Mouse (Mus musculus): Measurements from ENCODE around the gene Cdkl5. TPM values are rescaled to one million over a fixed set of nuclear protein-coding genes. Genes with fewer than 3 reads are reported as not detected.

Gene Cdkl5
- polyA plus RNA-seq, 1 experiment = 0.25 TPM

- Histone ChIP-seq H3K79me3 (ENCODE audit: low read depth) (no peaks in the 10 kb centered on the region), H3K79me2 (ENCODE audit: control insufficient read depth, insufficient read depth) (no peaks in the 10 kb centered on the region), H3K27me3 (ENCODE audit: control insufficient read depth, insufficient read depth, insufficient read length) (no peaks in the 10 kb centered on the region), H3ac (ENCODE audit: control insufficient read depth, insufficient read length, low read depth) (no peak overlapping the region), H3K36me3 (ENCODE audit: control insufficient read depth, insufficient read depth) (no peaks in the 10 kb centered on the region), H3K4me3 (ENCODE audit: insufficient read depth, poor library complexity, severe bottlenecking) (no peak overlapping the region)
- TF ChIP-seq MAX (IDR thresholded peaks at IDR 0.05) (no peak), MYOG (IDR thresholded peaks at IDR 0.05; ENCODE audit: control insufficient read depth, extremely low read depth, insufficient read length) (no peak), FOSL1 (IDR thresholded peaks at IDR 0.05; ENCODE audit: insufficient read depth, low read length, poor library complexity, severe bottlenecking) (no peak), MYOD1 (IDR thresholded peaks at IDR 0.05; ENCODE audit: control insufficient read depth, insufficient read length, low read depth) (no peak), CEBPB (IDR thresholded peaks at IDR 0.05; ENCODE audit: low read depth) (no peak), CTCF (IDR thresholded peaks at IDR 0.05; ENCODE audit: control insufficient read depth, insufficient read depth, insufficient read length) (no peak), USF1 (IDR thresholded peaks at IDR 0.05; ENCODE audit: low read depth) (no peak)
Measured at GRCm38 (mm10) chrX:160949583-160949982, 44.9 kb downstream of the Cdkl5 start.

GRCm38 (mm10) chrX:160944722-160945121 is 49.8 kb downstream of the Cdkl5 start:
- H3K79me2 ChIP-seq (ENCODE audit: control insufficient read depth, insufficient read depth) = no peaks in the 10 kb centered on the region
- no peak overlapping the region for H3ac ChIP-seq (ENCODE audit: control insufficient read depth, insufficient read length, low read depth)
- no peak for TF ChIP-seq MAX (IDR thresholded peaks at IDR 0.05)
- TF ChIP-seq FOSL1 (IDR thresholded peaks at IDR 0.05; ENCODE audit: insufficient read depth, low read length, poor library complexity, severe bottlenecking) = no peak
- no peak for TF ChIP-seq CEBPB (IDR thresholded peaks at IDR 0.05; ENCODE audit: low read depth)
- TF ChIP-seq MYOD1 (IDR thresholded peaks at IDR 0.05; ENCODE audit: control insufficient read depth, insufficient read length, low read depth) = no peak
- TF ChIP-seq CTCF (IDR thresholded peaks at IDR 0.05; ENCODE audit: control insufficient read depth, insufficient read depth, insufficient read length) = no peak
- TF ChIP-seq MYOG (IDR thresholded peaks at IDR 0.05; ENCODE audit: control insufficient read depth, extremely low read depth, insufficient read length) = no peak
- TF ChIP-seq USF1 (IDR thresholded peaks at IDR 0.05; ENCODE audit: low read depth) = no peak
- no peaks in the 10 kb centered on the region for H3K79me3 ChIP-seq (ENCODE audit: low read depth)
- H3K27me3 ChIP-seq (ENCODE audit: control insufficient read depth, insufficient read depth, insufficient read length) = no peaks in the 10 kb centered on the region
- H3K36me3 ChIP-seq (ENCODE audit: control insufficient read depth, insufficient read depth) = no peaks in the 10 kb centered on the region
- no peak overlapping the region for H3K4me3 ChIP-seq (ENCODE audit: insufficient read depth, poor library complexity, severe bottlenecking)

GRCm38 (mm10) chrX:160935541-160935940 is 59.0 kb downstream of the Cdkl5 start:
- H3ac ChIP-seq (ENCODE audit: control insufficient read depth, insufficient read length, low read depth) = no peak overlapping the region
- H3K27me3 ChIP-seq (ENCODE audit: control insufficient read depth, insufficient read depth, insufficient read length) = no peaks in the 10 kb centered on the region
- H3K79me3 ChIP-seq (ENCODE audit: low read depth) = no peaks in the 10 kb centered on the region
- H3K4me3 ChIP-seq (ENCODE audit: insufficient read depth, poor library complexity, severe bottlenecking) = no peak overlapping the region
- H3K79me2 ChIP-seq (ENCODE audit: control insufficient read depth, insufficient read depth) = no peaks in the 10 kb centered on the region
- no peak for TF ChIP-seq USF1 (IDR thresholded peaks at IDR 0.05; ENCODE audit: low read depth)
- TF ChIP-seq CTCF (IDR thresholded peaks at IDR 0.05; ENCODE audit: control insufficient read depth, insufficient read depth, insufficient read length) = no peak
- no peak for TF ChIP-seq MAX (IDR thresholded peaks at IDR 0.05)
- no peak for TF ChIP-seq MYOG (IDR thresholded peaks at IDR 0.05; ENCODE audit: control insufficient read depth, extremely low read depth, insufficient read length)
- no peaks in the 10 kb centered on the region for H3K36me3 ChIP-seq (ENCODE audit: control insufficient read depth, insufficient read depth)

- TF ChIP-seq FOSL1 (IDR thresholded peaks at IDR 0.05; ENCODE audit: insufficient read depth, low read length, poor library complexity, severe bottlenecking) (no peak), MAX (IDR thresholded peaks at IDR 0.05) (no peak), MYOG (IDR thresholded peaks at IDR 0.05; ENCODE audit: control insufficient read depth, extremely low read depth, insufficient read length) (no peak), MYOD1 (IDR thresholded peaks at IDR 0.05; ENCODE audit: control insufficient read depth, insufficient read length, low read depth) (no peak), USF1 (IDR thresholded peaks at IDR 0.05; ENCODE audit: low read depth) (no peak), CTCF (IDR thresholded peaks at IDR 0.05; ENCODE audit: control insufficient read depth, insufficient read depth, insufficient read length) (no peak), CEBPB (IDR thresholded peaks at IDR 0.05; ENCODE audit: low read depth) (no peak)
- H3K36me3 ChIP-seq (ENCODE audit: control insufficient read depth, insufficient read depth) = no peaks in the 10 kb centered on the region
- H3K27me3 ChIP-seq (ENCODE audit: control insufficient read depth, insufficient read depth, insufficient read length) = no peaks in the 10 kb centered on the region
- no peak overlapping the region for H3ac ChIP-seq (ENCODE audit: control insufficient read depth, insufficient read length, low read depth)
- no peaks in the 10 kb centered on the region for H3K79me2 ChIP-seq (ENCODE audit: control insufficient read depth, insufficient read depth)
- no peaks in the 10 kb centered on the region for H3K79me3 ChIP-seq (ENCODE audit: low read depth)
- no peak overlapping the region for H3K4me3 ChIP-seq (ENCODE audit: insufficient read depth, poor library complexity, severe bottlenecking)
Measured at GRCm38 (mm10) chrX:160930656-160931055, 63.8 kb downstream of the Cdkl5 start.

GRCm38 (mm10) chrX:160928870-160929269 is 65.6 kb downstream of the Cdkl5 start:
- Histone ChIP-seq H3ac (ENCODE audit: control insufficient read depth, insufficient read length, low read depth) (no peak overlapping the region), H3K4me3 (ENCODE audit: insufficient read depth, poor library complexity, severe bottlenecking) (no peak overlapping the region), H3K79me2 (ENCODE audit: control insufficient read depth, insufficient read depth) (no peaks in the 10 kb centered on the region)

More at GRCm38 (mm10) chrX:160928870-160929269, 65.6 kb downstream of the Cdkl5 start:
- Histone ChIP-seq H3K36me3 (ENCODE audit: control insufficient read depth, insufficient read depth) (no peaks in the 10 kb centered on the region), H3K27me3 (ENCODE audit: control insufficient read depth, insufficient read depth, insufficient read length) (no peaks in the 10 kb centered on the region), H3K79me3 (ENCODE audit: low read depth) (no peaks in the 10 kb centered on the region)
- no peak for TF ChIP-seq USF1 (IDR thresholded peaks at IDR 0.05; ENCODE audit: low read depth)
- no peak for TF ChIP-seq MYOD1 (IDR thresholded peaks at IDR 0.05; ENCODE audit: control insufficient read depth, insufficient read length, low read depth)
- no peak for TF ChIP-seq MYOG (IDR thresholded peaks at IDR 0.05; ENCODE audit: control insufficient read depth, extremely low read depth, insufficient read length)
- TF ChIP-seq MAX (IDR thresholded peaks at IDR 0.05) = no peak
- no peak for TF ChIP-seq CTCF (IDR thresholded peaks at IDR 0.05; ENCODE audit: control insufficient read depth, insufficient read depth, insufficient read length)
- no peak for TF ChIP-seq FOSL1 (IDR thresholded peaks at IDR 0.05; ENCODE audit: insufficient read depth, low read length, poor library complexity, severe bottlenecking)
- no peak for TF ChIP-seq CEBPB (IDR thresholded peaks at IDR 0.05; ENCODE audit: low read depth)
